23 mouse cellular contexts compared by ENCODE assay signal in genomic region chr3:21403551-21403950, GRCm38 (mm10).
A peak's percentile ranks its signal among the peaks of the same experiment; 100 is the strongest.
DNase-seq lines count a peak whose midpoint lies in the region; ATAC-seq and TF ChIP-seq lines count a peak whose summit lies in the region.
"Had no signal": no experiment of that assay in that cellular context is flagged by ENCODE, and none has a peak within 500 bp of the region (broad histone marks: within the 10 kb centered on the region; RNA-seq: fewer than 3 reads in every experiment).

No protein-coding gene starts in this region.

- peak; percentile 39; the same call in 1 of the 2 replicates for ATAC-seq in heart, embryonic 11.5 days (replicated peaks; ENCODE audit: insufficient number of reproducible peaks, low FRiP score, low TSS enrichment)
- ATAC-seq in heart, postnatal 0 days (ENCODE audit: insufficient read depth, low read depth), result peak; percentile 79
- 0 out of 2 replicates have a peak, but pooled peaks have one; percentile 35 for ATAC-seq in stomach, embryonic 15.5 days (ENCODE audit: insufficient read depth, low FRiP score, low read depth)
- ATAC-seq: CD4-positive, CD25-positive, alpha-beta regulatory T cell, adult 4 months had no signal

- no peaks in the 10 kb centered on the region for H3K4me1 ChIP-seq in heart, embryonic 11.5 days (ENCODE audit: control insufficient read depth, insufficient read depth, low read length)
- peaks cover 4% of the 10 kb centered on the region; the same call in 1 of the 2 replicates for H3K4me1 ChIP-seq in heart, postnatal 0 days (ENCODE audit: control insufficient read depth, insufficient read depth)
- no peaks in the 10 kb centered on the region for H3K4me1 ChIP-seq in stomach, embryonic 15.5 days
- H3K4me1 ChIP-seq: embryonic facial prominence, embryonic 13.5 days; forebrain, embryonic 12.5 days; hindbrain, embryonic 15.5 days; kidney, embryonic 15.5 days; liver, embryonic 15.5 days had no signal

- peak; percentile 61; the same call in 1 of the 2 replicates for TF ChIP-seq EP300 in heart, postnatal 0 days (IDR thresholded peaks at IDR 0.05; ENCODE audit: low read depth)

- DNase-seq in heart, postnatal 25 days (ENCODE audit: low spot score), result no peak
- peak; percentile 80 for DNase-seq in heart, postnatal 0 days (ENCODE audit: low spot score)
- no peak for DNase-seq in heart, adult 11 months
- peak; percentile 25 to 26 for DNase-seq in heart, postnatal 10 days
- DNase-seq in left cerebral cortex, adult 9 months (ENCODE audit: low spot score in 2 of 2), result no peak
- DNase-seq: adrenal gland, postnatal 25 days; cerebellum, adult 8-10 months; cerebellum, postnatal 36 days; embryo, embryonic 11 days; gastrocnemius, postnatal 10 days; kidney, adult 11 months; kidney, postnatal 36 days; liver had no signal

- 44% methylated on average over 2 of the region's 2 CpGs for WGBS in heart, embryonic 11.5 days (ENCODE audit: insufficient replicate concordance)
- 28% methylated on average over 2 of the region's 2 CpGs for WGBS in heart, postnatal 0 days
- 59% methylated on average over 2 of the region's 2 CpGs for WGBS in stomach, embryonic 15.5 days

- no peak overlapping the region for H3K9ac ChIP-seq in heart, embryonic 11.5 days (ENCODE audit: low read depth, low read length)
- no peak overlapping the region for H3K9ac ChIP-seq in heart, postnatal 0 days (replicated peaks; ENCODE audit: low read depth, low read length)
- no peak overlapping the region for H3K9ac ChIP-seq in stomach, embryonic 15.5 days
- H3K9ac ChIP-seq: embryonic facial prominence, embryonic 13.5 days; forebrain, embryonic 12.5 days; hindbrain, embryonic 15.5 days; kidney, embryonic 15.5 days; liver, embryonic 15.5 days had no signal

- H3K27ac ChIP-seq in heart, embryonic 11.5 days (ENCODE audit: low read depth, low read length), result no peak overlapping the region
- peak overlapping the region; percentile 65; the same call in 1 of the 2 replicates for H3K27ac ChIP-seq in heart, postnatal 0 days (ENCODE audit: low read depth)
- 0 out of 2 replicates have a peak overlapping the region, but pooled peaks have one; percentile 54 for H3K27ac ChIP-seq in stomach, embryonic 15.5 days
- H3K27ac ChIP-seq: embryonic facial prominence, embryonic 13.5 days; forebrain, embryonic 12.5 days; hindbrain, embryonic 15.5 days; kidney, embryonic 15.5 days; liver, embryonic 15.5 days; macrophage had no signal

- no peaks in the 10 kb centered on the region for H3K36me3 ChIP-seq in heart, embryonic 11.5 days (ENCODE audit: control insufficient read depth, insufficient read depth, low read length)
- H3K36me3 ChIP-seq in heart, postnatal 0 days (replicated peaks; ENCODE audit: control insufficient read depth, insufficient read depth, low read length), result no peaks in the 10 kb centered on the region
- no peaks in the 10 kb centered on the region for H3K36me3 ChIP-seq in stomach, embryonic 15.5 days
- H3K36me3 ChIP-seq: embryonic facial prominence, embryonic 13.5 days; forebrain, embryonic 12.5 days; hindbrain, embryonic 15.5 days; kidney, embryonic 15.5 days; liver, embryonic 15.5 days had no signal

- TF ChIP-seq CTCF in heart, postnatal 0 days (IDR thresholded peaks at IDR 0.05; ENCODE audit: low read depth), result no peak

- no peaks in the 10 kb centered on the region for H3K27me3 ChIP-seq in heart, embryonic 11.5 days (ENCODE audit: control insufficient read depth, insufficient read depth, low read length)
- no peaks in the 10 kb centered on the region for H3K27me3 ChIP-seq in heart, postnatal 0 days (ENCODE audit: control insufficient read depth, insufficient read depth, low read length)
- no peaks in the 10 kb centered on the region for H3K27me3 ChIP-seq in stomach, embryonic 15.5 days (replicated peaks)
- H3K27me3 ChIP-seq: embryonic facial prominence, embryonic 13.5 days; forebrain, embryonic 12.5 days; hindbrain, embryonic 15.5 days; kidney, embryonic 15.5 days; liver, embryonic 15.5 days had no signal

- no peak overlapping the region for H3K4me3 ChIP-seq in heart, embryonic 11.5 days (ENCODE audit: low read depth, low read length)
- no peak overlapping the region for H3K4me3 ChIP-seq in heart, postnatal 0 days (ENCODE audit: low read depth, low read length)
- H3K4me3 ChIP-seq in stomach, embryonic 15.5 days (replicated peaks), result no peak overlapping the region
- H3K4me3 ChIP-seq: embryonic facial prominence, embryonic 13.5 days; erythroblast, embryonic 14.5 days; forebrain, embryonic 12.5 days; hindbrain, embryonic 15.5 days; kidney, embryonic 15.5 days; liver, embryonic 15.5 days had no signal

- no peaks in the 10 kb centered on the region for H3K9me3 ChIP-seq in heart, embryonic 11.5 days (replicated peaks; ENCODE audit: control insufficient read depth, low read length)
- H3K9me3 ChIP-seq in heart, postnatal 0 days (replicated peaks; ENCODE audit: control insufficient read depth, low read length), result no peaks in the 10 kb centered on the region
- H3K9me3 ChIP-seq in stomach, embryonic 15.5 days, result no peaks in the 10 kb centered on the region
- H3K9me3 ChIP-seq: embryonic facial prominence, embryonic 13.5 days; forebrain, embryonic 12.5 days; hindbrain, embryonic 15.5 days; kidney, embryonic 15.5 days; liver, embryonic 15.5 days had no signal

- intact Hi-C loops in heart, postnatal 25 days (cut with DNase I), result loop anchor here (5.0 kb wide), 1 partner anchor 51 kb away; no protein-coding TSS in a partner anchor
- intact Hi-C loops in heart, postnatal 10 days (cut with DNase I), result no loop called here

- no peak overlapping the region for H3K4me2 ChIP-seq in heart, embryonic 11.5 days
- H3K4me2 ChIP-seq in heart, postnatal 0 days (ENCODE audit: low read depth, low read length), result no peak overlapping the region
- H3K4me2 ChIP-seq in stomach, embryonic 15.5 days, result no peak overlapping the region
- H3K4me2 ChIP-seq: embryonic facial prominence, embryonic 13.5 days; forebrain, embryonic 12.5 days; hindbrain, embryonic 15.5 days; kidney, embryonic 15.5 days; liver, embryonic 15.5 days had no signal

Comparison
In these comparisons a context has a peak if more than half of its experiments do, and no peak if none do; other contexts are left out.
1. DNase-seq: peak in heart, postnatal 0 days (single experiment) and heart, postnatal 10 days (2 of 2); none in heart, postnatal 25 days (single experiment), heart, adult 11 months (single experiment) and left cerebral cortex, adult 9 months (0 of 2).
2. Peak in every context shown above with its lines, with median percentiles within 50 percentile points of each other: ATAC-seq.